Mouse (Mus musculus) C2C12 (cell line): ENCODE results near the gene Prkce.

Experiments
- CTCF ChIP-seq: IDR thresholded peaks from one replicate; pipeline ENCODE4 v1.5.1; 2011; ENCODE audit not compliant: control insufficient read depth, insufficient read depth, insufficient read length
- MYOG ChIP-seq: IDR thresholded peaks from one replicate; pipeline ENCODE4 v1.6.1; 2011; ENCODE audit not compliant: control insufficient read depth, insufficient read length; ENCODE audit errors: extremely low read depth

- no peak for TF ChIP-seq CTCF
- TF ChIP-seq MYOG: no peak
These were observed 509.3 kb downstream of the Prkce start for GRCm38 (mm10) chr17:86676909-86677308.
